Mouse (Mus musculus) E14TG2a.4 (cell line): ENCODE data around the gene Hgfac.

Experiments used
- CTCF ChIP-seq: conservative IDR thresholded peaks from 2 replicates; pipeline ENCODE4 v1.5.1; 2014; ENCODE audit warnings: low read length
- POU5F1 ChIP-seq: IDR thresholded peaks from 2 replicates; pipeline ENCODE4 v1.6.1; 2014; ENCODE audit warnings: low read length, borderline replicate concordance

GRCm38 (mm10) chr5:35056604-35057432, 15.5 kb downstream of the Hgfac start, which contains the start of gene Dok7:
- TF ChIP-seq CTCF (no peak), POU5F1 (no peak)
